Mouse (Mus musculus) midbrain, postnatal 0 days (tissue): ENCODE data around the gene Zbtb45. TPM values are rescaled to one million over a fixed set of nuclear protein-coding genes. Genes with fewer than 3 reads are reported as not detected.

Experiments used
- ATAC-seq: fragments of 200-750 bp; cut with Nextera tagmentation; 2 replicates; pipeline ENCODE4 v1.8.0; 2017; ENCODE audit warnings: moderate number of reproducible peaks, mild to moderate bottlenecking, moderate TSS enrichment, moderate library complexity; ENCODE audit not compliant: low FRiP score
- DNase-seq: peaks from one replicate; pipeline ENCODE4 v3.0.0-alpha.2; 2015; ENCODE audit warnings: low spot score
- H3K27ac ChIP-seq: fragments of 300-500 bp; sonication (generic); 2 replicates; pipeline ENCODE4 v1.5.1; 2014; ENCODE audit warnings: low read depth, mild to moderate bottlenecking, low read length, mixed read lengths
- H3K27me3 ChIP-seq: fragments of 300-500 bp; sonication (generic); 2 replicates; pipeline ENCODE4 v1.6.1; 2014; ENCODE audit warnings: low read length, control low read depth, mixed read lengths; ENCODE audit not compliant: insufficient read depth
- H3K36me3 ChIP-seq: fragments of 300-500 bp; sonication (generic); 2 replicates; pipeline ENCODE4 v1.6.1; 2014; ENCODE audit warnings: low read length, control low read depth, mixed read lengths; ENCODE audit not compliant: insufficient read depth
- H3K4me1 ChIP-seq: fragments of 300-500 bp; sonication (generic); 2 replicates; pipeline ENCODE4 v1.6.1; 2014; ENCODE audit warnings: mild to moderate bottlenecking, control low read depth, antibody characterized with exemption, low read length, mixed read lengths; ENCODE audit not compliant: insufficient read depth
- H3K4me2 ChIP-seq: fragments of 300-500 bp; sonication (generic); 2 replicates; pipeline ENCODE4 v1.6.1; 2014; ENCODE audit warnings: low read depth, mild to moderate bottlenecking, low read length, mixed read lengths; ENCODE audit not compliant: poor library complexity, severe bottlenecking
- H3K4me3 ChIP-seq: fragments of 300-500 bp; sonication (generic); 2 replicates; pipeline ENCODE4 v1.5.1; 2014; ENCODE audit warnings: low read depth, mild to moderate bottlenecking, low read length, moderate library complexity
- H3K9ac ChIP-seq: fragments of 300-500 bp; sonication (generic); replicated peaks from 2 replicates; pipeline ENCODE4 v1.6.1; 2014; ENCODE audit warnings: mild to moderate bottlenecking, low read length, moderate library complexity, mixed read lengths; ENCODE audit not compliant: poor library complexity, severe bottlenecking
- H3K9me3 ChIP-seq: fragments of 300-500 bp; sonication (generic); 2 replicates; pipeline ENCODE4 v1.6.1; 2016; ENCODE audit warnings: low read length, control low read depth
- CTCF ChIP-seq: IDR thresholded peaks from 2 replicates; pipeline ENCODE4 v1.5.1; 2016; ENCODE audit warnings: antibody characterized with exemption, mild to moderate bottlenecking
- WGBS: fragments of 180-500 bp; shearing (Covaris S2); extraction: QIAGEN DNeasy Blood & Tissue Kit; methylation state at CpG from one replicate; pipeline ENCODE4 v1.1.7; 2014; 5-methylcytosine and 5-hydroxymethylcytosine counted together
- polyA plus RNA-seq: library from polyadenylated mRNA; unstranded; fragments of >200 nt; fragmentation: Nextera tagmentation; extraction: Ambion mirVana; gene quantifications from 2 replicates; pipeline ENCODE4 v1.2.1, GENCODE M21; 2015
- total RNA-seq: library from RNA; depleted of rRNA; stranded (reverse); fragments of >200 nt; gene quantifications from 2 replicates; pipeline ENCODE4 v1.2.3, GENCODE M21; 2014

Gene Zbtb45
- total and polyA plus RNA-seq, 2 experiments from 2014 or later: 29.0 to 70.8 TPM

GRCm38 (mm10) chr7:13022773-13023535 is 13.1 kb upstream of the Zbtb45 start:
- TF ChIP-seq CTCF: no peak
- DNase-seq (peak; percentile 69), ATAC-seq (peak; percentile 10; the same call in 1 of the 2 replicates)
- H3K9me3 ChIP-seq: no peaks in the 10 kb centered on the region
- peaks cover 5% of the 10 kb centered on the region; the same call in 1 of the 2 replicates for H3K4me1 ChIP-seq
- H3K27me3 ChIP-seq: no peaks in the 10 kb centered on the region
- H3K4me2 ChIP-seq: peak overlapping the region; percentile 96
- peak overlapping the region; percentile 85 for H3K4me3 ChIP-seq
- H3K27ac ChIP-seq: 0 out of 2 replicates have a peak overlapping the region, but pooled peaks have one; percentile 27
- 3% methylated on average over 31 of the region's 31 CpGs for WGBS
- H3K9ac ChIP-seq: peak overlapping the region; percentile 66
- H3K36me3 ChIP-seq: peaks cover 14% of the 10 kb centered on the region

DNA sequence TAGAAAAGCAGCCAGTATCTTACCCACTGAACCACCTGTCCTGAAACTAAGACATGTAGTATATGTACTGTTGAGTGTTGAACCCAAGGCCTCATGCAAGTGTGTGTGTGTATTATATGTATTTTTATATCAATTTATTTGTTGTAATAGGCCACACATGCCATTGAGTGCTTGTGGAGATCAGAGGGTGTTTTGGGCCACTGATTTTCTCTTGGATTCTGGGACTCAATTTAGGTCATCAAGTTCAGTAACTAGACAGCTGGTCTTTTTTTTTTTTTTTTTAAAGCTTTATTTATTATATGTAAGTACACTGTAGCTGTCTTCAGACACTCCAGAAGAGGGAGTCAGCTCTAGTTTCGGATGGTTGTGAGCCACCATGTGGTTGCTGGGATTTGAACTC is 5.4 kb upstream of the Zbtb45 start:
- Histone ChIP-seq H3K27me3 (0 out of 2 replicates have a peak, but pooled peaks cover 4% of the 10 kb centered on the region), H3K9ac (no peak overlapping the region), H3K4me3 (no peak overlapping the region), H3K4me1 (0 out of 2 replicates have a peak, but pooled peaks cover 4% of the 10 kb centered on the region), H3K4me2 (no peak overlapping the region), H3K27ac (no peak overlapping the region), H3K9me3 (no peaks in the 10 kb centered on the region), H3K36me3 (no peaks in the 10 kb centered on the region)
- TF ChIP-seq CTCF: no peak
- 94% methylated on average over 1 of the region's 1 CpGs for WGBS
- no peak for DNase-seq
- ATAC-seq: no peak

DNA sequence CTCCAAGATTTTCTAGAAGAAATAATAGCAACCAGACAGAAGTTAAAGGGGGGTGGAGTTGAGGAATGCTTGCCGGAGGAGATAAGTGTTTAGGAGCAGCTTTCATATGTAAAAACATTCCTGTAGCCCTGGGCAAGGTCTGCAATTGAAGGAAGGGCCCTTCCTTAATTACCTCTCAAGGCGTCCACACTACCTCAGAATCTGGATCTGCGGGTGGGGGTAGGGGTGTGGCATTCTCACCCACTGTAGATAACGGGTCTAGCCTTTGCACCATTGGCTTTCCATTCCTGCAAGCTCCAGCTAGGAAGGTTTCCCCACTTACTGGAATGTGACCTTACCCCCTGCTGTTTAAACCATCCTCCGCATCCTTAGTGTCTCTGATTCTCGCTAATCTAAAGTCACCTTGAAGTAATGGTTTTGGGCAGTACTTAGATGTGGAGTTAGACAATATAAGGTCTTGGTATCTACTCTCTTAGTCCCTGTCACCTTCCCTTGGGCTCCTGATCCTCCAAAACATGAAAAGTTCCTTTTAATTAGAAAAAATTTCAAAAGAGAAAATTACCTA is 4.5 kb upstream of the Zbtb45 start:
- DNase-seq: no peak
- H3K27me3 ChIP-seq: 0 out of 2 replicates have a peak, but pooled peaks cover 4% of the 10 kb centered on the region
- no peak overlapping the region for H3K4me3 ChIP-seq
- H3K9me3 ChIP-seq: no peaks in the 10 kb centered on the region
- no peak overlapping the region for H3K27ac ChIP-seq
- no peak overlapping the region for H3K4me2 ChIP-seq
- H3K4me1 ChIP-seq: 0 out of 2 replicates have a peak, but pooled peaks cover 4% of the 10 kb centered on the region
- whole genome bisulfite sequencing: 42% methylated on average over 6 of the region's 6 CpGs
- no peak for TF ChIP-seq CTCF
- H3K9ac ChIP-seq: no peak overlapping the region
- no peak for ATAC-seq
- no peaks in the 10 kb centered on the region for H3K36me3 ChIP-seq

DNA sequence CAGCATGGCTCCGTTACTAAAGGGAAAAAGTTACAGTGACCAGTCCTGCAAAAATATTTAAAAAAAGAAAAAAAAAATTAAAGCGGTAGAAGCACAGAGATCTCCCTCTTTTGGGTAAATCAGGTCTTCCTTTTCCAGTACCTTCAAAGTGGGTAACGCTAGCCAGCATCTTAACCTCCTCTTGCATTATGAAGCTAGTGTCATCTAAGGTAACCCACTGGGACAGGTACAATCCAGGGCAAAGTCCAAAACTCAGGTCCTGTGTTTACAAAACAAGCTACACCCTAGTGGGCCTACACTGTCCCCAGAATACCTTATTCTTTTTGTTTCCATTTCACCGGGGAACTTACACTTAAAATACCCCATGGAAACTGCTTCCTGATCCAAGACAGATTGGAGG is 3.8 kb upstream of the Zbtb45 start:
- ATAC-seq (no peak), DNase-seq (no peak)
- H3K4me3 ChIP-seq: no peak overlapping the region
- H3K36me3 ChIP-seq: no peaks in the 10 kb centered on the region
- H3K4me2 ChIP-seq: no peak overlapping the region
- 0 out of 2 replicates have a peak, but pooled peaks cover 4% of the 10 kb centered on the region for H3K27me3 ChIP-seq
- no peak for TF ChIP-seq CTCF
- no peak overlapping the region for H3K27ac ChIP-seq
- H3K9me3 ChIP-seq: no peaks in the 10 kb centered on the region
- WGBS: 74% methylated on average over 4 of the region's 4 CpGs
- 0 out of 2 replicates have a peak, but pooled peaks cover 4% of the 10 kb centered on the region for H3K4me1 ChIP-seq
- no peak overlapping the region for H3K9ac ChIP-seq

DNA sequence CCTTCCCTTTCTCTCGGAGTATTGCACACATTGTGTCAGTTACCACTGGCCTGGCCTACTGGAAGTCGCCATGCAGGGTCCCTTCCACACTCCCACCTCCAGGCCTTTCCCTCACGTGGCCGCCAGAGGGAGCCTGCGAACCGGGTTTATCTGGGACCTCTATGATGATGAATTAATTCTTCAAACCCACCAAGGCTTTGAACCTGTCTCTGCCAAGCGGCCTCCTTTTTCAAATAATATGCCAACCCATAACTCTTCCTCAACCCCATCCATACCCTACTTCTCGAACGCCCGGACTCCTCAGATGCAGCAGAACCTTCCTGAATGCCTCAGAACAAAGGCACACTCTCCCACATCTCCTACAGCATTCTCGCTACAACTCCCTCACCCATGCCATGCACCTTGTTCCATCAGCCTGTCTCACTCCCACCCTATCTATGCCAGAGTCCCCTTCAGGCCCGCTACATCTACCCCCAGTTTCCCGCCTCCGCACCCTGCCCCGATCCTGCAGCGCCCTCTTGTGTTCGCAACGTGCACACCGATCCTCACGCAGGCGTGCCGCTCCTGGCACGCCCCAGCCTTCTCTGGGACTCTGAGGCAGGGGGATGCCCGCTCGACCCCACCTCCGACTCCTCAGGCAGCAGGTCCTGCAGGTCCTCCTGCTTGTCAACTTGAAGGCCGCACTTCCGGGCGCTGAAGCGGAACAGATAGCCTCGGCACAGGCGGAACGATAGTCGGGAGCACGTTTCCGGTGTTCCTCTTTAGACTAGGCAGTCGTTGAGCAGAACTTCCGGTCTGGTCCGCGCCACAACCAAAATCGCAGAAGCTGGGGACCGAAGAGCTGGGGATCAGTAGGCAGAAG is 460 bp downstream of the Zbtb45 start:
- DNase-seq: peak; percentile 98
- ATAC-seq: peak; percentile 89
- peak; percentile 84 for TF ChIP-seq CTCF
- 0 out of 2 replicates have a peak, but pooled peaks cover 4% of the 10 kb centered on the region for H3K4me1 ChIP-seq
- H3K27me3 ChIP-seq: 0 out of 2 replicates have a peak, but pooled peaks cover 4% of the 10 kb centered on the region
- H3K4me2 ChIP-seq: peak overlapping the region; percentile 66
- H3K9me3 ChIP-seq: no peaks in the 10 kb centered on the region
- peaks cover 27% of the 10 kb centered on the region for H3K36me3 ChIP-seq
- peak overlapping the region; percentile 71 for H3K4me3 ChIP-seq
- H3K27ac ChIP-seq: peak overlapping the region; percentile 91
- H3K9ac ChIP-seq: peak overlapping the region; percentile 89
- WGBS: 1% methylated on average over 42 of the region's 42 CpGs
